22 mouse cellular contexts compared by ENCODE assay signal in the genomic region with DNA sequence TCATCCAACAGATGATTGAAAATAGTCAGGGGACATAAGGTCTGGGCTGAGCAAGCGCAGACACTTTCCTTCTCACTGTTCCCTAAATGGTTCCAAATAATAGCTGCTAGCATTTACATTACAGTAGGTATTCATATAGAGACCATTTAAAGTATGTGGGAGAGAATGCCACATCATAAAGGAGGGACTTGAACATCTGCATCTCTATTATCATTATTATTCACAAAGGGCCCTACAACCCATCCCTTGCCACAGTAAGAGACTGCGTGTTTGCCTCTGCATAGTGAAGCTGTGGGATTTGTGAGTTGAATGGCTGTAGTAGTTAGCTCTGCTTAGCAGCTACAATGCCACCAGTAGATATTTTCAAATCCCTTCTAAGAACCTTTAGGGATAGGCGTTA.
DNase-seq lines count a peak whose midpoint lies in the region; ATAC-seq and TF ChIP-seq lines count a peak whose summit lies in the region.
"Had no signal": no experiment of that assay in that cellular context is flagged by ENCODE, and none has a peak within 500 bp of the region (broad histone marks: within the 10 kb centered on the region; RNA-seq: fewer than 3 reads in every experiment).

No protein-coding gene starts in this region.

- no peak for TF ChIP-seq CTCF in left cerebral cortex, adult 2 months (IDR thresholded peaks at IDR 0.05)

- intact Hi-C loops in left cerebral cortex, adult 2 months (cut with DNase I) = no loop called here

- H3K27ac ChIP-seq in left cerebral cortex, adult 2 months = peak overlapping the region; percentile 42; the same call in 1 of the 2 replicates
- H3K27ac ChIP-seq: embryonic facial prominence, embryonic 10.5 days; embryonic facial prominence, embryonic 12.5 days; forebrain, embryonic 10.5 days; forebrain, embryonic 12.5 days had no signal

- DNase-seq in left cerebral cortex, adult 2 months (ENCODE audit: extremely low spot score in 1 of 2, low spot score in 2 of 2) = no peak
- no peak for DNase-seq in left cerebral cortex, adult 18-20 months (ENCODE audit: low spot score in 2 of 2)
- peak; percentile 54 for DNase-seq in R1 (ENCODE audit: low read depth, low spot score)
- DNase-seq in urinary bladder, postnatal 36 days (ENCODE audit: low spot score in 2 of 2) = no peak
- DNase-seq: adrenal gland, adult 8-10 months; adrenal gland, postnatal 14 days; adrenal gland, postnatal 36 days; cerebellum, adult 11-12 months; cerebellum, adult 2 months; cerebellum, adult 9-10 months; cerebellum, postnatal 10 days; cerebellum, postnatal 25 days had no signal

- H3K4me3 ChIP-seq in left cerebral cortex, adult 2 months = no peak overlapping the region
- H3K4me3 ChIP-seq: embryonic facial prominence, embryonic 10.5 days; embryonic facial prominence, embryonic 12.5 days; erythroblast, embryonic 14.5 days; forebrain, embryonic 10.5 days; forebrain, embryonic 12.5 days had no signal

- no peak for ATAC-seq in erythroblast, adult 5-6 weeks (replicated peaks; ENCODE audit: low FRiP score, poor library complexity, severe bottlenecking)
- ATAC-seq: activated CD4-positive, CD25-positive, alpha-beta regulatory T cell, adult 4 months; forebrain, embryonic 14.5 days; forebrain, embryonic 16.5 days; Patski had no signal
